Mouse (Mus musculus) 3134 (cell line): ENCODE results near the gene Hao1.

ENCODE experiments used
- DNase-seq: peaks from one replicate; pipeline ENCODE4 v3.0.0-alpha.2; 2011; ENCODE audit warnings: low spot score; ENCODE audit not compliant: insufficient read length; ENCODE audit errors: extremely low read depth

Gene Hao1

GRCm38 (mm10) chr2:134481174-134481573 is 73.0 kb downstream of the Hao1 start:
- DNase-seq, result no peak

GRCm38 (mm10) chr2:134465132-134465531 is 89.0 kb downstream of the Hao1 start:
- DNase-seq, result no peak

GRCm38 (mm10) chr2:134462321-134462720 is 91.8 kb downstream of the Hao1 start:
- DNase-seq, result no peak

- peak; percentile 28 for DNase-seq
Observed at GRCm38 (mm10) chr2:134460831-134461230, 93.3 kb downstream of the Hao1 start.

- no peak for DNase-seq
Observed at GRCm38 (mm10) chr2:134456065-134456505, 98.1 kb downstream of the Hao1 start.

- DNase-seq, result no peak
Observed at GRCm38 (mm10) chr2:134452748-134453147, 101.4 kb downstream of the Hao1 start.

- no peak for DNase-seq
Observed at GRCm38 (mm10) chr2:134450976-134451375, 103.2 kb downstream of the Hao1 start.
